Mouse (Mus musculus): ENCODE measurements around the gene Lrrc75b.

Gene Lrrc75b

GRCm38 (mm10) chr10:75501641-75502040, 58.5 kb downstream of the Lrrc75b start:
- DNase-seq (ENCODE audit: low spot score): no peak

GRCm38 (mm10) chr10:75500345-75500744, 59.8 kb downstream of the Lrrc75b start:
- DNase-seq (ENCODE audit: low spot score): no peak
